Mouse (Mus musculus): ENCODE results near the gene Nup98. TPM values are rescaled to one million over a fixed set of nuclear protein-coding genes. Genes with fewer than 3 reads are reported as not detected.

Gene Nup98
- polyA plus RNA-seq, 1 experiment = 16.1 TPM

DNA sequence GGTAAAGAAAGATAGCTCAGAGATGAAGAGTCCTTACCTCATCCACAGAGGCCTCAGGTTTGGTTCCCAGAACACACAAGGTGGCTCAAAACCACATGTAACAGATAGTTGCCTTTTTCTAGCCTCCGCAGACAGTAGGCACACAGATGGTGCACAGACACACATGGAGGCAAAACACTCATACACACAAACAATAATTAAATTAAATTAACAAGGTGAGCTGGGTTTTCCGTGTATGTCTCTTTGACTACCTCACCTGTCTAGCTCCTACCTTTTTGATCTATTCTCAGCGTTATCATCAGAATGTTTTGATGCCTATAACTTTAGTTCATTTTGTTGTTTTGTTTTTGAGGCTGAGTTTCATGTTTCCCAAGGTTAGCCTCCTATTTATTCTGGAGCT, 46.0 kb upstream of the Nup98 start, which contains the start of gene Rhog:
Rhog (minus strand) TSS at position 101 of the 400 bp plus-strand sequence.
- Histone ChIP-seq H3K27me3 (ENCODE audit: control insufficient read depth, insufficient read depth, insufficient read length) (no peaks in the 10 kb centered on the region), H3K4me3 (no peak within 1 kb of the TSS), H3K79me2 (ENCODE audit: control insufficient read depth, insufficient read depth) (no peaks in the 10 kb centered on the region), H3ac (ENCODE audit: control insufficient read depth, insufficient read length) (no peak within 1 kb of the TSS), H3K36me3 (ENCODE audit: control insufficient read depth, insufficient read depth) (no peaks in the 10 kb centered on the region), H3K4me2 (ENCODE audit: low read depth) (no peak within 1 kb of the TSS)
- no peak for TF ChIP-seq CEBPB (IDR thresholded peaks at IDR 0.05; ENCODE audit: insufficient read depth, poor library complexity, severe bottlenecking)
- no peak for TF ChIP-seq USF1 (IDR thresholded peaks at IDR 0.05; ENCODE audit: low read depth)
- no peak for TF ChIP-seq POLR2A (IDR thresholded peaks at IDR 0.05; ENCODE audit: insufficient read length, low read depth)
- no peak for TF ChIP-seq TCF3 (IDR thresholded peaks at IDR 0.05; ENCODE audit: insufficient read length, low read depth)

DNA sequence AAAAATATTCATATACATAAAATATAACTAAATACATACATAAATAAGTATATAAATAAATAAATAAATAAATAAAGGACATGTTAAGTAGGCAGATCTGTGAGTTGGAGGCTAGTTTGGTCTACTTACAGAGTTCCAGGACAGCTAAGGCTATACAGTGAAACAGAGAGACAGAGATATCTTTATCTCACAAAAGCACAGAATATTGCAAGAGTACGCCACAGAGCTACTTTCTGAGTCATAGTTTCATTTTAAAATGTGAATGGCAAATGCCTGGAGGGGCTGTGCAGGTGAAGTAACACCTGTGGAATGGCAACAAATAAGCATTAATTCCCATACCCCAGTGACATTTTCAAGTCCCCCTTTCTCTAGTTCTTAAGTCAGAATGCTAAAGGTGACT, 43.7 kb upstream of the Nup98 start:
- peaks cover 11% of the 10 kb centered on the region for H3K79me2 ChIP-seq (ENCODE audit: control insufficient read depth, insufficient read depth)
- H3K4me2 ChIP-seq (ENCODE audit: low read depth) = no peak overlapping the region
- TF ChIP-seq CEBPB (IDR thresholded peaks at IDR 0.05; ENCODE audit: insufficient read depth, poor library complexity, severe bottlenecking) (no peak), E2F4 (IDR thresholded peaks at IDR 0.05; ENCODE audit: insufficient read depth) (no peak), MAX (IDR thresholded peaks at IDR 0.05; ENCODE audit: low read depth) (no peak), MYOG (IDR thresholded peaks at IDR 0.05; ENCODE audit: control insufficient read depth in 1 of 3, insufficient read depth in 1 of 3, insufficient read length in 2 of 3, low read depth in 2 of 3) (no peak), POLR2A (IDR thresholded peaks at IDR 0.05; ENCODE audit: insufficient read length, low read depth) (no peak), SRF (IDR thresholded peaks at IDR 0.05; ENCODE audit: control insufficient read depth, insufficient read length, low read depth) (no peak), TCF12 (IDR thresholded peaks at IDR 0.05; ENCODE audit: insufficient read depth, poor library complexity, severe bottlenecking) (no peak), REST (IDR thresholded peaks at IDR 0.05; ENCODE audit: insufficient read depth, insufficient read length) (no peak), POLR2AphosphoS2 (IDR thresholded peaks at IDR 0.05; ENCODE audit: insufficient read length, low read depth) (no peak)
- no peaks in the 10 kb centered on the region for H3K36me3 ChIP-seq (ENCODE audit: control insufficient read depth, insufficient read depth)
- no peak overlapping the region for H3ac ChIP-seq (ENCODE audit: control insufficient read depth, insufficient read length)
- H3K27me3 ChIP-seq (ENCODE audit: control insufficient read depth, insufficient read depth, insufficient read length) = no peaks in the 10 kb centered on the region
- H3K4me3 ChIP-seq = no peak overlapping the region

DNA sequence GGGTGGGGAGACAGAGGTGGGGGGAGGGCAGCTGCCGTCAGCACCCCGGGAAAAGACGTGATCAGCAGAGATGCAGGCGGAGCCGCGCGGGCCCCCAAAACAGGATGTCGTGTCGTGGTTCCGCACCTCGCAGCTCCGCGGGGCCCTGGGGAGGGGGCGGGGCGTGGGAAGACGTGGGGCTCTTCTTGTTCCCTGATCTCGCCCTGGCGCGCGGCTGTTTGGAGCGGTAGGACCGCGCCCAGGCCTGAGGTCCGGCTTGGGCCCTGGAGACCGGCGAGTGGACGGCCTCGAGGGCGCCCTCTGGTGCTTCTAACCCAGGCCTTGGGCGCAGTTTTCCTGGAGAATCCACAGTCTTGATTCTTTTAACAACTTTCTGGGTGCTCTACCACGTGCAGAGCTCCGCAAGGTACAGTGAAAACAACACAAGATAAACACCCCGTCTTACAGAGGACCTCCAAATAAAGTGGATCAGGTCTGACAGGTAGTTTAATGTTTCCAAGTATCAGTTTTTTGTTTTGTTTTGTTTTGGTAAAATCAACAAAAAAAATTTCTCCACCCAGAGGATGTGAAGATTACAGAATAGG, 40.7 kb upstream of the Nup98 start:
- TF ChIP-seq POLR2A (IDR thresholded peaks at IDR 0.05; ENCODE audit: insufficient read length, low read depth) = peak; percentile 52
- TF ChIP-seq SRF (IDR thresholded peaks at IDR 0.05; ENCODE audit: control insufficient read depth, insufficient read length, low read depth) = no peak
- TF ChIP-seq TCF12 (IDR thresholded peaks at IDR 0.05; ENCODE audit: insufficient read depth, poor library complexity, severe bottlenecking) = no peak
- TF ChIP-seq REST (IDR thresholded peaks at IDR 0.05; ENCODE audit: insufficient read depth, insufficient read length) = no peak
- TF ChIP-seq MYOD1 (IDR thresholded peaks at IDR 0.05; ENCODE audit: control insufficient read depth in 1 of 3, insufficient read length in 2 of 3, low read depth in 2 of 3) = peak in 1 of 3 experiments; percentile 2
- peak; percentile 44 for TF ChIP-seq USF1 (IDR thresholded peaks at IDR 0.05; ENCODE audit: low read depth)
- no peak for TF ChIP-seq MAX (IDR thresholded peaks at IDR 0.05; ENCODE audit: low read depth)
- no peak for TF ChIP-seq TCF3 (IDR thresholded peaks at IDR 0.05; ENCODE audit: insufficient read length, low read depth)
- no peak for TF ChIP-seq CEBPB (IDR thresholded peaks at IDR 0.05; ENCODE audit: insufficient read depth, poor library complexity, severe bottlenecking)
- peak in 1 of 3 experiments; percentile 2 for TF ChIP-seq MYOG (IDR thresholded peaks at IDR 0.05; ENCODE audit: control insufficient read depth in 1 of 3, insufficient read depth in 1 of 3, insufficient read length in 2 of 3, low read depth in 2 of 3)
- TF ChIP-seq POLR2AphosphoS2 (IDR thresholded peaks at IDR 0.05; ENCODE audit: insufficient read length, low read depth) = peak; percentile 21
- TF ChIP-seq E2F4 (IDR thresholded peaks at IDR 0.05; ENCODE audit: insufficient read depth) = no peak

DNA sequence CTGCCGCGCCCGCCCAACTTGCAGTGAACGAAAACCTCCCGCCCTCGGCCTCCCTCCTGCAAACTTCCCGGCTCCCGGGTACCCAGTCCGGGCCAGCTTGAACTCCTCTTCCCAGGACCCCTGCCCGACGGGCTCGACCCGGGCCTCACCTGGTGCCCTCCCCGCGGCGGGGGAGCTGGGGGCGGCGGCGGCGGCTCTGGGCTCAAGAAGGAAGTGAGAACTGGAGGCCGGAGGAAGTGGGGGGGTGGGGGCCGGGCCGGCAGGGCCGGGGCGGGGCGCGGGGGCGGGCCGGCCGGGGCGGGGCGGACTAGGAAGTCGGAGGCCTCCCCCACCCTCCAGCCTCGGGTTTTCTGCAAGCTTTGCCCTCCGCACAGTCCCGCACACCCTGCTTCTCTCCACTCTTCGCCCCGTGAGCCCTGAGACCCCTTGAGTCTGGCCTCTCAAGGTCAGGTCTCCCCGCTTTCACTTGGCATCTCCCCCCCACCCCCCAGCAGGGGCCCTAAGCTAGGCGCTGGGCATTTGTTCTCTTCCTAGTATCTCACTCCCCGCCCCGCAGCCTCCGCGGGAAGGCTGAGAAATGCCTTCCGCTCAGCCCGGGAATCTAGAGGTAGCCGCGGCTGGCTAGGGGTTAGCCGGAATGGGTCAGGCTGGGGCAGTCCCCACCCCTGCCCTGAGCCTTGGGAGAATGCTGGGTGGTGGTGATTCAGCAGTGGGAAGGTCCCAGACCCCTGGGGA, 40.1 kb upstream of the Nup98 start:
- H3ac ChIP-seq (ENCODE audit: control insufficient read depth, insufficient read length) = peak overlapping the region; percentile 60
- TF ChIP-seq USF1 (IDR thresholded peaks at IDR 0.05; ENCODE audit: low read depth) (no peak), POLR2A (IDR thresholded peaks at IDR 0.05; ENCODE audit: insufficient read length, low read depth) (peak; percentile 71), POLR2AphosphoS2 (IDR thresholded peaks at IDR 0.05; ENCODE audit: insufficient read length, low read depth) (peak; percentile 74), TCF3 (IDR thresholded peaks at IDR 0.05; ENCODE audit: insufficient read length, low read depth) (no peak), MYOG (IDR thresholded peaks at IDR 0.05; ENCODE audit: control insufficient read depth in 1 of 3, insufficient read depth in 1 of 3, insufficient read length in 2 of 3, low read depth in 2 of 3) (peak in 1 of 3 experiments; percentile 1), MYOD1 (IDR thresholded peaks at IDR 0.05; ENCODE audit: control insufficient read depth in 1 of 3, insufficient read length in 2 of 3, low read depth in 2 of 3) (no peak)
- H3K36me3 ChIP-seq (ENCODE audit: control insufficient read depth, insufficient read depth) = no peaks in the 10 kb centered on the region
- peaks cover 46% of the 10 kb centered on the region for H3K79me2 ChIP-seq (ENCODE audit: control insufficient read depth, insufficient read depth)
- H3K27me3 ChIP-seq (ENCODE audit: control insufficient read depth, insufficient read depth, insufficient read length) = no peaks in the 10 kb centered on the region
- peak overlapping the region; percentile 62 for H3K4me2 ChIP-seq (ENCODE audit: low read depth)
- H3K4me3 ChIP-seq = peak overlapping the region; percentile 79

More for the DNA sequence above, 40.7 kb upstream of the Nup98 start:
- Histone ChIP-seq H3K4me3 (peak overlapping the region; percentile 79), H3K27me3 (ENCODE audit: control insufficient read depth, insufficient read depth, insufficient read length) (no peaks in the 10 kb centered on the region), H3K4me2 (ENCODE audit: low read depth) (peak overlapping the region; percentile 82), H3K79me2 (ENCODE audit: control insufficient read depth, insufficient read depth) (peaks cover 40% of the 10 kb centered on the region), H3K36me3 (ENCODE audit: control insufficient read depth, insufficient read depth) (no peaks in the 10 kb centered on the region), H3ac (ENCODE audit: control insufficient read depth, insufficient read length) (peak overlapping the region; percentile 60)

DNA sequence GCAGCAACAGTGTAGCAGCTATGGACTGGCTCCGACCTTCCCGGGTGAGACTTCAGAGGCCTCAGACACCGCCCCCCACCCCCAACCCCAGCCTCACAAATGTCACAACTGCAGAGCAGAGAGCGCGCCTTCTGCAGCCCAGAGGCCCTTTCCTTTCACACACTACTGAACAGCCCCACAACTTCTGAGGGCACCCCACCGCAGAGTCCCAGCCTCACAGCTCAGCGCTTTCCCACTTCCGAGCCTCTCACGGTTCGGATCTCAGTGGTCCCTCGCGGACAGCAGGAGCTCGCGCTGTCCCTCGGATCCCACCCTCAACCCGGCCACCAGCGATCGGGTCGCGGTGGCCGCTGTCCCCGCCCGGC, 39.5 kb upstream of the Nup98 start:
- Histone ChIP-seq H3K79me2 (ENCODE audit: control insufficient read depth, insufficient read depth) (peaks cover 51% of the 10 kb centered on the region), H3ac (ENCODE audit: control insufficient read depth, insufficient read length) (peak overlapping the region; percentile 60), H3K36me3 (ENCODE audit: control insufficient read depth, insufficient read depth) (no peaks in the 10 kb centered on the region), H3K4me2 (ENCODE audit: low read depth) (peak overlapping the region; percentile 90), H3K4me3 (peak overlapping the region; percentile 79), H3K27me3 (ENCODE audit: control insufficient read depth, insufficient read depth, insufficient read length) (no peaks in the 10 kb centered on the region)
- no peak for TF ChIP-seq CEBPB (IDR thresholded peaks at IDR 0.05; ENCODE audit: insufficient read depth, poor library complexity, severe bottlenecking)
- TF ChIP-seq MYOG (IDR thresholded peaks at IDR 0.05; ENCODE audit: control insufficient read depth in 1 of 3, insufficient read depth in 1 of 3, insufficient read length in 2 of 3, low read depth in 2 of 3) = no peak
- TF ChIP-seq REST (IDR thresholded peaks at IDR 0.05; ENCODE audit: insufficient read depth, insufficient read length) = no peak
- TF ChIP-seq POLR2A (IDR thresholded peaks at IDR 0.05; ENCODE audit: insufficient read length, low read depth) = no peak
- no peak for TF ChIP-seq MYOD1 (IDR thresholded peaks at IDR 0.05; ENCODE audit: control insufficient read depth in 1 of 3, insufficient read length in 2 of 3, low read depth in 2 of 3)
- TF ChIP-seq TCF12 (IDR thresholded peaks at IDR 0.05; ENCODE audit: insufficient read depth, poor library complexity, severe bottlenecking) = no peak
- TF ChIP-seq USF1 (IDR thresholded peaks at IDR 0.05; ENCODE audit: low read depth) = no peak
- TF ChIP-seq TCF3 (IDR thresholded peaks at IDR 0.05; ENCODE audit: insufficient read length, low read depth) = no peak
- TF ChIP-seq E2F4 (IDR thresholded peaks at IDR 0.05; ENCODE audit: insufficient read depth) = no peak
- no peak for TF ChIP-seq MAX (IDR thresholded peaks at IDR 0.05; ENCODE audit: low read depth)
- no peak for TF ChIP-seq SRF (IDR thresholded peaks at IDR 0.05; ENCODE audit: control insufficient read depth, insufficient read length, low read depth)
- TF ChIP-seq POLR2AphosphoS2 (IDR thresholded peaks at IDR 0.05; ENCODE audit: insufficient read length, low read depth) = no peak
